Mouse (Mus musculus) embryonic facial prominence, embryonic 15.5 days (tissue): ENCODE measurements around the gene Itgae. TPM values are rescaled to one million over a fixed set of nuclear protein-coding genes. Genes with fewer than 3 reads are reported as not detected.

ENCODE experiments used
- ATAC-seq: fragments of 200-750 bp; cut with Nextera tagmentation; 2 replicates; pipeline ENCODE4 v1.8.0; 2017; ENCODE audit warnings: low read depth, moderate TSS enrichment; ENCODE audit not compliant: insufficient number of reproducible peaks, low FRiP score, low TSS enrichment
- H3K27ac ChIP-seq: fragments of 300-500 bp; sonication (generic); replicated peaks from 2 replicates; pipeline ENCODE4 v1.5.1; 2015; ENCODE audit warnings: mild to moderate bottlenecking, inconsistent platforms
- H3K27me3 ChIP-seq: fragments of 300-500 bp; sonication (generic); 2 replicates; pipeline ENCODE4 v1.6.1; 2015; ENCODE audit warnings: inconsistent platforms
- H3K36me3 ChIP-seq: fragments of 300-500 bp; sonication (generic); 2 replicates; pipeline ENCODE4 v1.6.1; 2015; ENCODE audit warnings: mild to moderate bottlenecking, inconsistent platforms
- H3K4me1 ChIP-seq: fragments of 300-500 bp; sonication (generic); 2 replicates; pipeline ENCODE4 v1.6.1; 2015; ENCODE audit warnings: inconsistent platforms
- H3K4me2 ChIP-seq: fragments of 300-500 bp; sonication (generic); replicated peaks from 2 replicates; pipeline ENCODE4 v1.6.1; 2015; ENCODE audit warnings: mild to moderate bottlenecking, inconsistent platforms
- H3K4me3 ChIP-seq: fragments of 300-500 bp; sonication (generic); replicated peaks from 2 replicates; pipeline ENCODE4 v1.5.1; 2015; ENCODE audit warnings: mild to moderate bottlenecking, inconsistent platforms
- H3K9ac ChIP-seq: fragments of 300-500 bp; sonication (generic); 2 replicates; pipeline ENCODE4 v1.6.1; 2015; ENCODE audit warnings: inconsistent platforms
- H3K9me3 ChIP-seq: fragments of 300-500 bp; sonication (generic); replicated peaks from 2 replicates; pipeline ENCODE4 v1.6.1; 2016; ENCODE audit warnings: inconsistent platforms
- WGBS: fragments of 180-500 bp; shearing (Covaris S2); methylation state at CpG from one replicate; pipeline ENCODE4 v1.1.7; 2015; 5-methylcytosine and 5-hydroxymethylcytosine counted together
- polyA plus RNA-seq: library from polyadenylated mRNA; unstranded; fragments of >200 nt; fragmentation: Nextera tagmentation; extraction: Ambion mirVana; gene quantifications from 2 replicates; pipeline ENCODE4 v1.2.1, GENCODE M21; 2015

Gene Itgae
- polyA plus RNA-seq: 0.28 and 0.40 TPM in 2 replicates

- no peak for ATAC-seq
- WGBS: 83% methylated on average over 4 of the region's 4 CpGs
Measured at GRCm38 (mm10) chr11:73090283-73090682, at the start of gene Itgae. Gene Itgae (plus strand): TSS chr11:73090583.

GRCm38 (mm10) chr11:73044229-73044755, 46.1 kb upstream of the Itgae start:
- H3K4me1 ChIP-seq: peaks cover 14% of the 10 kb centered on the region
- H3K4me2 ChIP-seq: no peak overlapping the region
- H3K9me3 ChIP-seq: no peaks in the 10 kb centered on the region
- no peaks in the 10 kb centered on the region for H3K27me3 ChIP-seq
- H3K27ac ChIP-seq: no peak overlapping the region
- no peak overlapping the region for H3K4me3 ChIP-seq
- ATAC-seq: no peak
- WGBS: 43% methylated on average over 6 of the region's 6 CpGs
- no peak overlapping the region for H3K9ac ChIP-seq
- H3K36me3 ChIP-seq: no peaks in the 10 kb centered on the region

More at GRCm38 (mm10) chr11:73090283-73090682, at the start of gene Itgae:
- Histone ChIP-seq H3K36me3 (no peaks in the 10 kb centered on the region), H3K4me2 (no peak within 1 kb of the TSS), H3K9ac (no peak within 1 kb of the TSS), H3K4me3 (no peak within 1 kb of the TSS), H3K27ac (no peak within 1 kb of the TSS), H3K9me3 (no peaks in the 10 kb centered on the region), H3K4me1 (peaks cover 6% of the 10 kb centered on the region), H3K27me3 (no peaks in the 10 kb centered on the region)

GRCm38 (mm10) chr11:73044789-73045188, 45.6 kb upstream of the Itgae start:
- Histone ChIP-seq H3K36me3 (no peaks in the 10 kb centered on the region), H3K4me3 (no peak overlapping the region), H3K9me3 (no peaks in the 10 kb centered on the region), H3K9ac (no peak overlapping the region), H3K4me1 (peaks cover 15% of the 10 kb centered on the region), H3K4me2 (no peak overlapping the region), H3K27ac (no peak overlapping the region), H3K27me3 (no peaks in the 10 kb centered on the region)
- ATAC-seq: no peak
- whole genome bisulfite sequencing: 69% methylated on average over 4 of the region's 4 CpGs

- Histone ChIP-seq H3K4me1 (peaks cover 15% of the 10 kb centered on the region), H3K9ac (peak within 1 kb of the TSS; percentile 97), H3K4me2 (peak within 1 kb of the TSS; percentile 63), H3K4me3 (peak within 1 kb of the TSS; percentile 92), H3K27ac (peak within 1 kb of the TSS; percentile 87), H3K9me3 (no peaks in the 10 kb centered on the region), H3K27me3 (no peaks in the 10 kb centered on the region), H3K36me3 (peaks cover 14% of the 10 kb centered on the region)
- under 1% methylated on average over 39 of the region's 39 CpGs for WGBS
- peak; percentile 94 for ATAC-seq
Measured at GRCm38 (mm10) chr11:73047542-73047996, 42.8 kb upstream of the Itgae start, which contains the start of gene Ncbp3. Gene Ncbp3 (plus strand): TSS chr11:73047783.

GRCm38 (mm10) chr11:73048030-73048876, 42.1 kb upstream of the Itgae start:
- WGBS: 1% methylated on average over 55 of the region's 55 CpGs
- Histone ChIP-seq H3K4me1 (peaks cover 15% of the 10 kb centered on the region), H3K27me3 (no peaks in the 10 kb centered on the region), H3K9me3 (no peaks in the 10 kb centered on the region), H3K36me3 (peaks cover 16% of the 10 kb centered on the region), H3K4me2 (peak overlapping the region; percentile 63), H3K27ac (peak overlapping the region; percentile 87), H3K9ac (peak overlapping the region; percentile 97), H3K4me3 (peak overlapping the region; percentile 92)
- peak; percentile 54; the same call in 1 of the 2 replicates for ATAC-seq

DNA sequence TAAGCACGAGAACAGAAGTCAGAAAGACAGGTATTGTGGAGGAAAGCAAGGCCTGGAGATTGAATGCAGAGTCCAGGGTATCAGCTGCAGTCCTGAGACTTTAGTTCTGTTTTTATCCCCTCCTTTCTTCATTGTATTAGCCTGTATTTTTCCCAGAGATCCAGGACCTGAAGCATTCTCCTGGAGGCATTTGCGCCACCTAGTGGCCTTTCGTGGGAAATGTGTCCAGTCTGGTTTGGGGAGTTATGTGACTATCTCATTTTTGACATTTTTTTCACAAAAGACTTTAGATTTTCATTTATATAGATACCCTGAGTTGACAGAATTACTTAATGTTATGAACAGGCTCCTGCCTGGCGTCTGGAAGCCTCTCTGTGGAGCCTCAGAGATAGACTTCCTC, 41.0 kb upstream of the Itgae start:
- H3K9ac ChIP-seq: 0 out of 2 replicates have a peak overlapping the region, but pooled peaks have one; percentile 4
- peak overlapping the region; percentile 63 for H3K4me2 ChIP-seq
- ATAC-seq: no peak

DNA sequence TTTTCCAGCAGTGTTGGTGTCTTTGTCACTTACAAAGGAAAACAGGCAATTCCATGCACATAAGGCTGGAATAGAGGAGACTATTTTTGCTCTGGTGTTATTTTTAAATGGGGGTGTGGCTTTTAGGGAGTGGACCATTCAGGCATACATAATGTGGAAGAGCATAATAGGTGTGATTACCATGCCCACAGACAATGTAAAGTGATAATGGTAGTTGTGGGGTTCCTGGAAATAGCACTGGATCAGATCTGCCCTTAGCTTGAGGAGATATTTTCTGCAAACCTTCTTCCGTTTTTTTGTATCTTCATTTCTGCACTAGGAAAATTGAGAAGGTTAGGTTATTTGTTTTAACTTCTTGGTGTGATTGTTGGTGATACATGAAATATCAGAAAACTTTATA, 37.6 kb upstream of the Itgae start:
- no peak for ATAC-seq
- Histone ChIP-seq H3K36me3 (peaks cover 56% of the 10 kb centered on the region), H3K9me3 (no peaks in the 10 kb centered on the region), H3K4me2 (no peak overlapping the region), H3K4me1 (peaks cover 9% of the 10 kb centered on the region), H3K9ac (no peak overlapping the region), H3K4me3 (no peak overlapping the region), H3K27me3 (no peaks in the 10 kb centered on the region), H3K27ac (no peak overlapping the region)
- 79% methylated on average over 1 of the region's 1 CpGs for WGBS

More for the DNA sequence above, 41.0 kb upstream of the Itgae start:
- H3K4me1 ChIP-seq: peaks cover 15% of the 10 kb centered on the region
- peak overlapping the region; percentile 92 for H3K4me3 ChIP-seq
- peak overlapping the region; percentile 87; the same call in 1 of the 2 replicates for H3K27ac ChIP-seq
- H3K36me3 ChIP-seq: peaks cover 27% of the 10 kb centered on the region
- H3K9me3 ChIP-seq: no peaks in the 10 kb centered on the region
- H3K27me3 ChIP-seq: no peaks in the 10 kb centered on the region
- WGBS: 6% methylated on average over 4 of the region's 4 CpGs

GRCm38 (mm10) chr11:73057701-73058100, 32.7 kb upstream of the Itgae start:
- no peak for ATAC-seq
- Histone ChIP-seq H3K27ac (no peak overlapping the region), H3K9ac (no peak overlapping the region), H3K4me3 (no peak overlapping the region), H3K36me3 (peaks cover 67% of the 10 kb centered on the region), H3K4me1 (no peaks in the 10 kb centered on the region), H3K27me3 (no peaks in the 10 kb centered on the region), H3K9me3 (no peaks in the 10 kb centered on the region), H3K4me2 (no peak overlapping the region)
- 91% methylated on average over 5 of the region's 5 CpGs for WGBS

DNA sequence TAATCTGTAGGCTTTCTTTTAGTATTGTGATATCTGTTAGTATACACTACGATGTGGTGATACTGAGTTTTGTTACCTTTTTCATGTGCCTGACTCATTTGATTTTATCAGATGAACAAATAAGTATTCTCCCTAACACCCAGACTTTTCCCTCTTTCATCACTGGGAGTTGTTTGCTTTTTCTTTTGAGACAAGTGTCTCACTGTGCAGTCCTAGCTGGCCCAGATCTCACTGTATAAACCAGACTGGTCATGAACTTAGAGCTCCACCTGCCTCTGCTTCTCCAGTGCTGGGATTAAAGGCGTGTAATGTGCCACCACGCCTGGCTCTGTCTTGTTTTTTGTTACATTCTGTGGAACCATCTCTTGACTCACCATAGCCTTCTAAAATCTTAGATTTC, 30.8 kb upstream of the Itgae start:
- H3K9me3 ChIP-seq: no peaks in the 10 kb centered on the region
- peaks cover 54% of the 10 kb centered on the region for H3K36me3 ChIP-seq
- 83% methylated on average over 3 of the region's 3 CpGs for WGBS
- no peak overlapping the region for H3K9ac ChIP-seq
- ATAC-seq: no peak
- H3K4me2 ChIP-seq: no peak overlapping the region
- no peak overlapping the region for H3K27ac ChIP-seq
- no peak overlapping the region for H3K4me3 ChIP-seq
- no peaks in the 10 kb centered on the region for H3K4me1 ChIP-seq
- H3K27me3 ChIP-seq: no peaks in the 10 kb centered on the region

DNA sequence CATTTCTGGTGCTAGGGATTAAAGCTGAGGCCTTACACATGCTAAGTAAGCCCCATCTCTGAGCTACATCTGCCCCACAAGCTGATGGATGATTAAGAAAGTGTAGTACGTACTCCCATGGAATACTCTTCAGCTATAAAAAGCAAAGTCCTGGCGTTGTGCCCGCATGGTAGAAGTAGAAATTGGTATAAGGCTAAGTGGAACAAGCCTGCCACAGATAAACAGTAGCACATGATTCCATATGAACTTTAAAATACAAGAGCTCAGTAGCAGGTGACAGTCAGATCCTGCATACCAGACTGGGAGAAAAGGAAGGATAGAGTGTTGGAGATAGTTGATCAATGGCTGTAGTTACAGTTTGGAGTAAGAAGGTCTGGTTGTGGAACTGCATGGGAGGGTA, 29.0 kb upstream of the Itgae start:
- peaks cover 44% of the 10 kb centered on the region for H3K36me3 ChIP-seq
- no peaks in the 10 kb centered on the region for H3K9me3 ChIP-seq
- H3K9ac ChIP-seq: no peak overlapping the region
- H3K4me1 ChIP-seq: no peaks in the 10 kb centered on the region
- no peaks in the 10 kb centered on the region for H3K27me3 ChIP-seq
- no peak for ATAC-seq
- 89% methylated on average over 3 of the region's 3 CpGs for WGBS
- no peak overlapping the region for H3K27ac ChIP-seq
- H3K4me2 ChIP-seq: no peak overlapping the region
- H3K4me3 ChIP-seq: no peak overlapping the region

- Histone ChIP-seq H3K9me3 (no peaks in the 10 kb centered on the region), H3K36me3 (peaks cover 77% of the 10 kb centered on the region), H3K27me3 (no peaks in the 10 kb centered on the region), H3K27ac (no peak overlapping the region), H3K4me1 (no peaks in the 10 kb centered on the region), H3K4me2 (no peak overlapping the region), H3K4me3 (no peak overlapping the region), H3K9ac (no peak overlapping the region)
- WGBS: 87% methylated on average over 3 of the region's 3 CpGs
- ATAC-seq: no peak
Measured at GRCm38 (mm10) chr11:73071839-73072238, 18.5 kb upstream of the Itgae start.
